Mouse (Mus musculus) kidney, adult 9 months (tissue): Measurements from ENCODE around the gene Scimp.
"Not testable (repeated sequence)": the region's sequence is repeated elsewhere in the genome, so short reads cannot be mapped to it uniquely, and the experiment has no call there.

Source experiments
- DNase-seq: peaks from one replicate; pipeline ENCODE4 v3.0.0; 2022

The Scimp gene

DNA sequence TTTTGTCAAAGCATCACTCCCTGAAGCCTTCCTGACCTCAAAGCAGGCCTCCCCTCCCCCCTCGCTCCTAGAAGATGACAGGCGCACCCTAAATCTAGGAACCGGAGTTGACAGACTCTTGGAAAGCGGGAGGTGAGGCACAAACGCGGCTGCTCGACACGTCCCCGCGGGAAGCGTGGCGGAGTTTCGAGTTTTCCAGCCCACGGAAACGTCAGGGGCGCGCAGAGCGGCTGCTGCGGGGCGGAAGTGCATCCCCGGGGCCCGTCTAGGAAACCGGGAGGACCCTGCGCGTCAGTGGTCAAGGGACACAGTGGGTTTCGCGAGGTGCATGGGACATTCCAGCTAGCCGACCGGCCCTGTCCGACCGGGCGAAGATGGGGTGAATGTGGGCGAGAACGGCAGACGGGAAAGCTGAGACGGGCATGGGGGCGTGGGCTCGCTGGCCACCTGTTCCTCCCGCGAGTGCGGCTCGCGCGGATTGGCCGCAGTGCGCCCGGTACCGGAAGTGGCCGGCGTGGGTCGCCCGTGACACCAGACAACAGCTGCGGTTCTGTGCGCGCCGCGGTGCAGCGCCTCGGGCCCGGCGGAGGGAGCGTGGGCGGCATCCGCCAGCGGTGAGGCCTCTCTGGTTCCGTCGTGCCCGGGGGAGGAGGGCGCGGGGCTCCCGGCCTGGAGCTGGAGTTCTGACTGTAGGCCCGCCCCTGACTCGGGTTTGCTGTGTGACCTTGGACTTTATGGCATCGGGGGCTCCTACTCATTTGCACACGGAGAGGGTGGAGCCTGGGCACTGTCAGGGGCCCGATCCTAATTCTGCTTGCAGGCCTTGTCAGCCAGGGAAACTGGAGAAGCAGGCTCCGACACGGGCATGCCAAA lies 48.2 kb downstream of the Scimp start, which contains the start of gene Zfp3:
Gene Zfp3, plus strand, starts transcription at position 274 of the 873 bp plus-strand sequence.
- DNase-seq: peak; percentile 86

DNA sequence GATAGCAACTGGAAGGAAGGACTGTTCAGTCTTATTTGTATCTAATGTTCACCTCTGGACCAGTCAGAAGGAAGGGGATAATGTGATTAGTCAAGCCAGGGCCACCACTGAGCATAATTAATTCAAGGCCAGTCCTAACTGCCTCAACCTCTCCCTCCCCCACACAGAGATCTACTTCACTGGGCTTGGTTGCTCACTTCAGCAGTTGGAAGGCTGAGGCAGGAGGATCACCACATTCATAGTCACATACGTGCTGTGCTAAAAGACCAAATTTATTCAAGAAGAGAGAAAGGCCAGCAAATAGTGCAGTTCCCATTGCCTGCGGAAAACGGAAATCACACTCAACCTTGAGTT lies 48.8 kb downstream of the Scimp start:
- peak; percentile 36 for DNase-seq

DNA sequence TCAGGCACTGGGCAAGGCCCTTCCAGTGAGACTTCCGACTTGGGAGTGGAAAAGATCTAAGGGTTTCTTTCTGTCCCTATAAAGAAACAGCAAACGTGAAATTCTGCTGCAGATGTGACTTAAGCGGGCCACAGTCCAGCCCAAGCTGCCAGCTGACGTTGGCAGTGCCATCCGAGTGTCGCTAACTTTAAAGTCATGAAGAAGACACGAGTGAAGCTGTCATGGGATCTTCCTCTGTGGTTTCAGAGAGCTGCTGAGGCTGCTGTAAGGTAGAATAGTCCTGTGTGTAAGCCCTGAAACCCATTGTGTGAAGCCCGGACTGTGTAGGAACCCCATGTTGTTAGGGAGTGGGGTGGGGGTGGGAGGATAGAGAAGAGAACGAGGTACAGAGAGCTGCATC lies 49.7 kb downstream of the Scimp start:
- DNase-seq: no peak

DNA sequence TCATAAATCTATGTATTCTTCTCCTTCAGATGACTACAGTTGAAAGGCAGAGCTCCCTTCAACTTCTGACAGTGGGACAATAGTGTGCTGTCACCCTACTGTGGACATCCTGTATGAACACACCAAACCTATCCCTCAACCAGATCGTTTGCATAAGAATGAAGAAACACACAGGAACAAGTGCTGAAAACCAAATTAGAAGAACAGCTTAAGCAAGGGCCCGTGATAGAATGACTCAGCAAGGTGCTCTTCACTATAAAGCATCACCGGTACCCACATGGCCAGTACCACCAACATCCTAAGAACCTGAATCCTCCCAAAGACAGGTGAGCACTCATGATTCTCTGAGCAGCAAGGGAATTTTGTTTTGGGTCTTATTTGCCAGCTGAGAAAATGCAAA lies 51.9 kb downstream of the Scimp start:
- not testable (repeated sequence) for DNase-seq

DNA sequence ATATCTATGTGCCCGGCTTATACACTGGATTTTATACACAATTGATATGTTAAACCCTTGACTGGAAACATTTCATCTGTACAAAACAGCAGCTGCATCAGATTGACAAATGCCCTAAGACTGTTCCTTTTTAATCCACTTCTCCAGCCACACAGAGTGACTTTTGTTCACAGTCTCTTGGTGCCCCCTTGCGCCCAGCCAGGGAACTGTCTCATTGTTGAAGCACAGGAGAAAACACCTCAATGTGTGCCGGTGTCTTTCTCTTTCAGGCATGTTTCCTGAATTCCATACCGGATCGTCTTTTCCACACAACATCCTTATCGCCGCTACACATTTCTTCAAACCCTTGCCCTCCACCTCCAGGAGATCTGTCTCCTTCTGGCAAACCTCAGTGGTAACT lies 56.7 kb downstream of the Scimp start:
- peak; percentile 82 for DNase-seq

DNA sequence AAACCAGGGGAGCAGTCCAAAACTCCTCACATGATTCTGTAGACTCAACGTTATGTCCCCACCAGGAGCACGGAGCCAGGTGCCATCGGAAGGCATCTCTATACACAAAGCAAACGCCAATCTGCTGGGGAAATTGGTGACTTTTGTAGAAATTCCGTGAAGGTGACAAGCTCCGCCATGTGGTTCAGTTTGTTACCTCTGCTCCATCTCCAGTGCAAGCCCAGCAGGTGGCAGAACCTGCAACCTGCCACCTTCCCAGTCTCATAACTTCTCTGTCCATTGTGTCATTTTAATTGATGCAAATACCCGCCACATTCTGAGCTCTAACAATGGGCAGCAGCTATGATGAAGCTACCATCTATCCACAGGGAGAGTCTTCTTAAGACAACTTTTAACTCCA lies 57.4 kb downstream of the Scimp start:
- no peak for DNase-seq

DNA sequence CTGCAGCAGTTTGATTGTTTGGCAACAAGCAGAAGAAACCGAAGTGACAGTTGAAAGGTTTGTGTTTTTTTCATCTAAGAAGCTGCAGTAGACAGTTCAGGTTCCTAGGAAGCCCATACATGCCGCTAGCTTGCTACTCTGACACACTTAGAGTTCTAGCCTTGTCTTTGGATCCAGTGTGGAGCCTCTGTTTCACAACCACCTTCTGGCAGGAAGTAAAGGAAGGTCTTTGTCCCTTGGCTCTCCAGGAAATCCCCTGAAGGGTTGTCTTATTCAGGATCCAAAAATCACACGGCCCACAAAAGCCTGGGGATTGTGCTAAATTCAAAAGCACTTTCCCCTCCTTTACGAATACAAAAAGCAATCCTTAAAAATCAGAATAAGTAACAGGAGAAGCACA lies 57.9 kb downstream of the Scimp start:
- no peak for DNase-seq

DNA sequence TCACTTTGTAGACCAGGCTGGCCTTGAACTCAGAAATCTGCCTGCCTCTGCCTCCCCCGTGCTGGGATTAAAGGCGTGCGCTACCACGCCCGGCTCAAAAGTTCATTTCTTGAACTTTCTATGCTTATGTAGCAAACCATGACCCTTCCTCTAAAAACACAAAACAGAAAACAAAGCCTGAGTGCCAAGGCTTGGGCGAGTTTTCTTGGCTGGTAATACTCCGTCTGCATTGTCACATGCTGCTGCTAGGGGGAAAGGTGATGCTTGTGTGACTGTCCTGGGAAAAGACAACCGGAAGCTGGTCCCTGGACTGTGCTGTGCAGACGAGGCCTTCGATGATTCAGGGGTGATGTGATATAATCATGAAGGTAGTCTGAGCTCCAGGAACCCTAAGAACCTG lies 59.2 kb downstream of the Scimp start:
- DNase-seq: no peak

DNA sequence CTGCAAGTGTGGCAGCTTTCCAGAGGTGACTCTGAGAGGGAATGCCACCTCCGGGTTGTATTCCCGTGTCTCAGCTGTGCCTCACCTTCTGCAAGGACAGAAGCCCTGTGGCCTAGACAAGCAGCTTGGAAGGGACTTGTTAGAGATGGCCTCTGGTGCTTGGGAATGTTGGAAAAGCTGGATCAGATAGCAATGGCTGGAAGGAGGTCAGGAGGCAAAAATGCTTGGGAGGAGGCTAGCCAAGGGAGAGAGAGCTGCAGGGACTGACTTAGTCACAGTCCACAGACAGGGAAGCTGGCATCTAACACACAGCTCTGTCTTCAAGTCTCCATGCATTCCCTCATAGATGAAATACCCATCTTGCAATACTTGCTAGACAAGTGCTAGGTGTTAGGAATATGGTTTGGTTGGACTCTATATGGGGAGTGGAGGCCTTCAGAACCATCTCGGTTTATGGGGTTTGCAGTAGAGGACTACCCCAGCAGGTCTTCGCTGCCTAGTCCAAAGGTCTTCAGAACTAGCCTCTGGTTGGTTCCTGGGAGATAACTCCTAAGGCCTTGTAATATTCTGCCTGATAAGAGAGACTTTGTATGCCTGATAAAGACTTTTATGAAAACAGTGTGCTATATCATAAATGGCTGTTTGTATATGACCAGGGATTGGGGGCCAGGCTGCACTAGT lies 59.9 kb downstream of the Scimp start:
- DNase-seq: no peak

DNA sequence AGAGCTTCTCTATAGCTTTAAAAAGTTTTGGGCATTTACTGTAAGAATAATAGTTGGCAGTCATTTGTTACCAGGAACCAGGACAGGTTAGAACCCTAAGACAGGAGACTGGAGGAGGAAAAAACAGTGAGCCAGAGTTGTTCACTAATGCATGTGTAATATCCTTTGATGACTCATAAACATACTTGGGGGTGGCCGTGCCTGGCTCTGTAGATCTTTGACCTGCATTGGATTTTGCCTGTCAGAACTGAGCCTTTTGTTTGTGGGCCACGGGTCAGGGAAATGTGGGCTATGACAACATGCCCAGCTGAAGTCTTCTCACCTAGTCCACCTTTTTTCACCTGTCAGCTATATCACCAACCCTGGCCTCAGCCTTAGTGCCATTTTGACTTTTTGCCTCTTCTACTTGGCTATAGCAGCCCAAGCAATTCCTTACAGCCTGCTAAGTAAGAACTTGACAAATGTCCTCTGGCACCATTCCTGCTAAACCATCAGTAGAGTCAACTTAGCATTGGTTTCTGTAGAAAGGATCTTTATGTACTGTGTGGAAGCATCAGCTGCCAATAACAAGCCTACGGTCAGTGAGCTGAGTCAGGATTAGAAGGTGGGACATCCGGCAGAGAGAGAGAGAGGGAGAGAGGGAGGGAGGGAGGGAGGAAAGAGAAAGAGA lies 64.4 kb downstream of the Scimp start:
- DNase-seq: no peak

DNA sequence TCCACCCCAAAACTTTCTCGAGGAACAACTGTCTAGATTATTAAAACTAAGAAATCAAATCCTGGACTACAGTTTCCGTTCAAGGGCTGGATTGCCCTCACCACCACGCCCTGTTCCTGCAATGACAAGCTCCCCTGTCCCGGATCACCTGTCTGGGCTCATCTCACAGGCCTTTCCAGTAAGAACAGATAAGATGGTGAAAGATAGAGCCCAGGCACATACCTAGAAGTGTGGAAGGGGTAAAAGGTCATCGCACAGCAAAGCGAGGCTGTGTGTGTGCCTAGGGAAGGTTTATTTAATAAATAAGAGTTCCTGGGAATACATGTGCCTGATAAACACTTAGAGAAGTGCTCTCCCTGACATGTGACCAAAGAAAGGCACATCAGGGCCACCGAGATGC lies 66.8 kb downstream of the Scimp start:
- no peak for DNase-seq

DNA sequence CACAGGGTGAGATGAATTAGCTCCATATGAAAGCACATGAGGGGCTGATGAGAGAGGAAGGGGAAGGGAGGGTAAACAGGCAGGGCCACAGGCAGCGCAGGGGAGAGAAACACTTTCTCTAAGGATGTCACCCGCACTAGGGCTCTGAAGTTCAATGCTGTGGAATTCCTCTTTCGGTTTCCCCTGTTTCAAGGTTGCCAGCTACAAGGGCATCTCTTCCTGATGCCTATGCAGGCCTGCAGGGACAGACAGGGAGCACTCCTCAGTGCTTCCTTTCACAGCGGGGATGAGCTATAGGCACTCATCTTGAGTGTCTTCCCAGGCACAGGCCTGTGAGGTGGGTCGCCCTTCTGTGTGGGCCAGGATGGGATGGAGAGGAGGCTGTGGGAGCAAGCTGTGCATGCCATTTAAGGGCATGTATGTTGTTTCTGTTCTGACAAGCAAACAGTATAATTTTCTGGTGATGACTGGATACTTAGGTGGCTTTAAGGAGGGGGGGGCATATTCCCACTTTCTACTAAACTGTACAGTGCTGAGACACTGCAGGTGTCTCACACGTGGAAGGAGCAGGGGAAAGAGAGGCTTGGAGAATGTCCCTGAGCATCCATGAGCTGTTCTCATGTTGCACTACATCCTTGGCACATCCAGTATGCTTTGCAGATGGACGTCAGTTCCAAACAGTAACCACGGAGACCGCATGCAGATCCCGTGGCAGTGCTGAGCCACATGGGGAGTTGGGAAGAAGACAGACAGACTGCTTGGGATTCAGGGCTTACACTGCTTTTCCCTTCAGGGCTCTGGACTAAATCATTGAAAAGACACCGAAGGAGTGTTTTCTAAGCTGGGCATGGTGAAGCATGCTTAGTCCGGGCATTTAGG lies 69.6 kb downstream of the Scimp start:
- no peak for DNase-seq

DNA sequence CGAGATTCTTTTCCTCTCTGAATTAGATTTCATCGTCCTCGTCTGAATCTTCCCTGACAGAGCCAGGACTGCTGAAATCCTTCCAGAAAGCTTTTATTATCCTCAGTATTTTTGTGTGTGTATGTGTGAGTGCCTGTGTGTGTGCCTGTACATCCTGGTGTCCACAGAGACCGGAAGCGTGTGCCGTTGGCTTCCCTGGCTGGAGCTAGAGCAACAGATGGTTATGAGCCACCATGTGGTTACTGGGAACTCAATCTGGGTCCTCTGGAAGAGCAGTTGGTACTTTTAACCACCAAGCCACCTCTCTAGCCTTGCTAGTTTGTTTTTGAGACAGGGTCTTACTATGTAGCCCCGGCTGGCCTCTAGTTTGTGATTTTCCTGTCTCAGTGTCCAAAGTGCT lies 70.3 kb downstream of the Scimp start:
- DNase-seq: no peak

DNA sequence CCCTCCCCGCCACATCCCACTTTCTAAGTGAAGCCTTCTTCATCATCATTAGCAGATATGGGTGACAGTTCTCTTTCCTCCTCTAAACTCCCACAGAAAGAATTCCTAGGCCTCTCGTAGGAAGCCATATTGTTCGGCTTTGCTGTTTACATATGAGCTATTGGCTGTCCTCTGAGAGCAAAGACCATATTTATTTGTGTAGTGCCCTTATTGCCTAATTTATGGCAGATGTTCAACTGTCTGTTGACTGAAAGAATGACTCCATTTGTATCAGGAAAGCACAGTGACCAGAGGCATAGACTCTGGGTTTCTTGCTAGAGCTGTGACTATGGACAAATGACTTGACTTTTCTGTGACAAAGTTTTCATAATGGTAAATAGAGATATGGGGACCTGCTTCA lies 70.8 kb downstream of the Scimp start:
- DNase-seq: no peak
